Mouse (Mus musculus) lung, postnatal 0 days (tissue): ENCODE measurements around the gene Zfp787. TPM values are rescaled to one million over a fixed set of nuclear protein-coding genes. Genes with fewer than 3 reads are reported as not detected.

Experiments
- ATAC-seq: fragments of 200-750 bp; cut with Nextera tagmentation; 2 replicates; pipeline ENCODE4 v1.8.0; 2017; ENCODE audit warnings: moderate library complexity
- DNase-seq: peaks from one replicate; pipeline ENCODE4 v3.0.0-alpha.2; 2016; ENCODE audit warnings: low spot score
- H3K27ac ChIP-seq: fragments of 300-500 bp; sonication (generic); 2 replicates; pipeline ENCODE4 v1.5.1; 2014; ENCODE audit warnings: antibody characterized with exemption, mild to moderate bottlenecking, low read length, mixed read lengths
- H3K27me3 ChIP-seq: fragments of 300-500 bp; sonication (generic); replicated peaks from 2 replicates; pipeline ENCODE4 v1.6.1; 2014; ENCODE audit warnings: low read length, mixed read lengths; ENCODE audit not compliant: insufficient read depth
- H3K36me3 ChIP-seq: fragments of 300-500 bp; sonication (generic); 2 replicates; pipeline ENCODE4 v1.6.1; 2014; ENCODE audit warnings: low read length, mixed read lengths; ENCODE audit not compliant: insufficient read depth
- H3K4me1 ChIP-seq: fragments of 300-500 bp; sonication (generic); 2 replicates; pipeline ENCODE4 v1.6.1; 2014; ENCODE audit warnings: antibody characterized with exemption, low read depth, low read length, mixed read lengths; ENCODE audit not compliant: insufficient read depth
- H3K4me2 ChIP-seq: fragments of 300-500 bp; sonication (generic); replicated peaks from 2 replicates; pipeline ENCODE4 v1.6.1; 2014; ENCODE audit warnings: low read depth, mild to moderate bottlenecking, low read length, moderate library complexity, mixed read lengths
- H3K4me3 ChIP-seq: fragments of 300-500 bp; sonication (generic); 2 replicates; pipeline ENCODE4 v1.5.1; 2014; ENCODE audit warnings: low read depth, low read length
- H3K9ac ChIP-seq: fragments of 300-500 bp; sonication (generic); replicated peaks from 2 replicates; pipeline ENCODE4 v1.6.1; 2014; ENCODE audit warnings: low read depth, mild to moderate bottlenecking
- H3K9me3 ChIP-seq: fragments of 300-500 bp; sonication (generic); 2 replicates; pipeline ENCODE4 v1.6.1; 2016; ENCODE audit warnings: low read length, mixed read lengths
- CTCF ChIP-seq: IDR thresholded peaks from 2 replicates; pipeline ENCODE4 v1.5.1; 2016; ENCODE audit warnings: antibody characterized with exemption, mild to moderate bottlenecking
- EP300 ChIP-seq: IDR thresholded peaks from 2 replicates; pipeline ENCODE4 v1.6.1; 2016; ENCODE audit warnings: antibody characterized with exemption, mild to moderate bottlenecking, control low read depth
- WGBS: fragments of 180-500 bp; shearing (Covaris S2); extraction: QIAGEN DNeasy Blood & Tissue Kit; methylation state at CpG from one replicate; pipeline ENCODE4 v1.1.7; 2014; 5-methylcytosine and 5-hydroxymethylcytosine counted together
- polyA plus RNA-seq: library from polyadenylated mRNA; unstranded; fragments of >200 nt; fragmentation: Nextera tagmentation; extraction: Ambion mirVana; gene quantifications from 2 replicates; pipeline ENCODE4 v1.2.1, GENCODE M21; 2015

Zfp787 gene
- 29.5 and 47.4 TPM in 2 replicates for polyA plus RNA-seq

DNA sequence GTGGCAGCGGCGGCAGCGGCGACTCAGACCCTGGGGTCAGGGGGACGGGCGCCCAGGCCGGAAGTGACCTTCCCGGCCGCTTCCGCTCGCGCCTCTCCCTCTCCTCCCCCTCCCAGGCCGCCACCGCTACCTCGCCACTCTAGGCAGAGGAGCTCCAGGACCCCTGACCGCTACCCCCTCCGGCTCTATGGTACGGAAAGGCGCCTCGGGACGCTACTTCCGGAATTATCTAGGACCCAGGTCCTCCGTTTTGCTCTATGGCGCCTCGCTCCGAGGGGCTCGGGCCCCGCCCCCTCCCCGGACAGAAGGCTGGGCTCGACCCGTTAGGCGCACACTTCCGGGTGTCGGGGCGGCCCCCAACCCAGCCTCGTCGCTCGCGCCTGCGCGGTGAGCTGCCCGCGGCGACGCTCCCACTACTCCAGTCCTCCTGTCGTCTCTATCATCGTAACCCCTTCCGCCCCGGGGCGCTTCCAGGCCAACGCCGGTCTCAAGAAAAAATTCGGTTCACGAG is at the start of gene Zfp787:
Gene Zfp787 (minus strand): TSS at position 97 of the 511 bp plus-strand sequence.
- Histone ChIP-seq H3K27ac (peak within 1 kb of the TSS; percentile 94), H3K4me1 (peaks cover 19% of the 10 kb centered on the region), H3K36me3 (no peaks in the 10 kb centered on the region), H3K9me3 (no peaks in the 10 kb centered on the region), H3K4me3 (peak within 1 kb of the TSS; percentile 81), H3K27me3 (no peaks in the 10 kb centered on the region), H3K9ac (peak within 1 kb of the TSS; percentile 50), H3K4me2 (peak within 1 kb of the TSS; percentile 83)
- ATAC-seq (peak; percentile 94), DNase-seq (peak; percentile 98)
- WGBS: under 1% methylated on average over 49 of the region's 54 CpGs
- TF ChIP-seq EP300: peak; percentile 71
- TF ChIP-seq CTCF: no peak

DNA sequence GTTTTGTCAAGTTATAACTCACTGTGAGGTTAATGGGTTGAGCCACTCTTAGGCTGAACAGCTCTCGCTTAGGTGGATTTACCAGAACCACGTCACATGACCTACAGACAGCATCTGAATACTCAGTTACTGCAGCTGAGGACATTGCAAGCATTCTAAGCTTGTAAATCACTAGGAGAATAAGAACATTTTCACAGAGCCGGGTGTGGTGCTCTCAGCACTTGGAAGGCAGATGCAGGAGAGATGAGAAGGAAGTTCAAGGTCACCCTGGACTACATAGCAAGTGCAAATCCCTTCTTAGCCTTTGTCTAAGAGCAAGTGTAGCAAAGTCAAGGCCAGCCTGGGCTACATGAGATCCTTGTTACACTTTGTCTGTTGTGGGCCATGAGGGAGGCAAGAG is 48.4 kb upstream of the Zfp787 start:
- Histone ChIP-seq H3K27me3 (no peaks in the 10 kb centered on the region), H3K27ac (no peak overlapping the region), H3K4me3 (no peak overlapping the region), H3K36me3 (no peaks in the 10 kb centered on the region), H3K4me1 (no peaks in the 10 kb centered on the region), H3K9me3 (no peaks in the 10 kb centered on the region), H3K9ac (no peak overlapping the region), H3K4me2 (no peak overlapping the region)
- DNase-seq: no peak
- WGBS: 71% methylated on average over 3 of the region's 3 CpGs
- TF ChIP-seq CTCF (no peak), EP300 (no peak)
- ATAC-seq: no peak

DNA sequence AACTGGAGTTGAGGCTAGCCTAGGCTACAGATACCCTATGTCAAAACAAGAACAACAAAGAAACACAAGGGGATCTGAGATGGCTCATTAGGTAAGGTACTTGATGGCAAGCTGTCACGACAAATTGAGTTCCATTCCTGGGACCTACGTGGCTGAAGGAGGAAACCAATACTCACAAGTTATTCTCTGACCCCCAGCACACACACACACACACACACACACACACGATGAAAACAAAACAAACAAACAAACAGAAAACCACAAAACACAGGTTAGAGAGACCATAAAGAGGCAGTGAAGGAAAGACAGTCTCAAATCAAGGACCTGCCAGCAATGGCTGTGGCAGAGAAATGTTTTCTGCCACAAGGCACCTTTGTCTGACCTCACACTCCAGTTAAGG is 41.0 kb upstream of the Zfp787 start, which contains the start of gene Galp:
Gene Galp (plus strand): TSS at position 301 of the 400 bp plus-strand sequence.
- 57% methylated on average over 3 of the region's 3 CpGs for WGBS

DNA sequence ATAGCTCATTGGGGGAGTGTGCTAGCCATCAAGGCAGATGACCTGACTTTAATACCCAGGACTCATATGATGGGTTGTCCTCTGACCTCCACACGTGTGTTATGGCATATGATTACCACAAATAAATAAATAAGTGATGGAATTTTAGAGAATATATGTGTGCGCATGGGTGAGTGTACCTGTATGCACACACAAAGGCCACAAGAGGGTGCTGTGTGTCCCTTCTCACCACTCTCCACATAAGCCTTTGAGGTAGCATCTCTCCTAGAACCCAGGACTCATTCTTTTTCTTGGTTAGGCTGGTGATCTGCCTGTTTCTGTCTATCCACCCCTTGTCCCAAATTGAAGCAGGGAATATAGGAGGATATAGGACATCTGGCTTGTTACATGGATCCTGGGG is 40.0 kb upstream of the Zfp787 start:
- TF ChIP-seq CTCF (peak; percentile 42), EP300 (no peak)
- no peak overlapping the region for H3K4me3 ChIP-seq
- H3K36me3 ChIP-seq: no peaks in the 10 kb centered on the region
- no peaks in the 10 kb centered on the region for H3K27me3 ChIP-seq
- no peaks in the 10 kb centered on the region for H3K4me1 ChIP-seq
- H3K9ac ChIP-seq: no peak overlapping the region
- H3K27ac ChIP-seq: no peak overlapping the region
- ATAC-seq: no peak
- no peaks in the 10 kb centered on the region for H3K9me3 ChIP-seq
- H3K4me2 ChIP-seq: no peak overlapping the region
- 46% methylated on average over 2 of the region's 2 CpGs for WGBS
- no peak for DNase-seq

More for the DNA sequence above, 41.0 kb upstream of the Zfp787 start, which contains the start of gene Galp:
- TF ChIP-seq CTCF: no peak
- no peak for TF ChIP-seq EP300
- Histone ChIP-seq H3K4me3 (no peak within 1 kb of the TSS), H3K9me3 (no peaks in the 10 kb centered on the region), H3K27me3 (no peaks in the 10 kb centered on the region), H3K4me1 (no peaks in the 10 kb centered on the region), H3K4me2 (no peak within 1 kb of the TSS), H3K36me3 (no peaks in the 10 kb centered on the region), H3K9ac (no peak within 1 kb of the TSS), H3K27ac (no peak within 1 kb of the TSS)
- DNase-seq (no peak), ATAC-seq (no peak)

DNA sequence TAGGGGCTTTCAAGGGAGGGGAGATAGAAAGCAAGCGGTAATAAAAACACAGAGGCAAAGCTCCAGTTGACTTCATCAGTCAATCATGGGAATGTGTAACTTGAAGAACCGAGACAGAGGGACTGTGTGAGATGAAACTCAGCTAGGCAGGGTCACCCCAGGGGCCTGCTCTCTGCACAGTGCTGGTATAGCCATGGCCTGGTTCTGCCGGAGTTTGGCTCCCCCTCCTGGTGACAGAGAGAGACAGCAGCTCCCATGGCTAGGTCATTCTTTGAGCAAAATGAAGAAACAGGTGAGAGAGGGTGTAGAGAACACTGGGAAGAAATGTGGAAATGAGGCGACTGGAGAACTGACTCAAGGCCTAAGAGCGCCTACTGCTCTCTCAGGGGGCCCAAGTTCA is 38.3 kb upstream of the Zfp787 start:
- DNase-seq (peak; percentile 52), ATAC-seq (peak; percentile 80)
- H3K9me3 ChIP-seq: no peaks in the 10 kb centered on the region
- H3K36me3 ChIP-seq: 0 out of 2 replicates have a peak, but pooled peaks cover 7% of the 10 kb centered on the region
- 20% methylated on average over 5 of the region's 5 CpGs for WGBS
- H3K4me3 ChIP-seq: no peak overlapping the region
- no peaks in the 10 kb centered on the region for H3K27me3 ChIP-seq
- H3K27ac ChIP-seq: no peak overlapping the region
- no peaks in the 10 kb centered on the region for H3K4me1 ChIP-seq
- no peak overlapping the region for H3K4me2 ChIP-seq
- H3K9ac ChIP-seq: no peak overlapping the region
- peak; percentile 91 for TF ChIP-seq CTCF
- no peak for TF ChIP-seq EP300

DNA sequence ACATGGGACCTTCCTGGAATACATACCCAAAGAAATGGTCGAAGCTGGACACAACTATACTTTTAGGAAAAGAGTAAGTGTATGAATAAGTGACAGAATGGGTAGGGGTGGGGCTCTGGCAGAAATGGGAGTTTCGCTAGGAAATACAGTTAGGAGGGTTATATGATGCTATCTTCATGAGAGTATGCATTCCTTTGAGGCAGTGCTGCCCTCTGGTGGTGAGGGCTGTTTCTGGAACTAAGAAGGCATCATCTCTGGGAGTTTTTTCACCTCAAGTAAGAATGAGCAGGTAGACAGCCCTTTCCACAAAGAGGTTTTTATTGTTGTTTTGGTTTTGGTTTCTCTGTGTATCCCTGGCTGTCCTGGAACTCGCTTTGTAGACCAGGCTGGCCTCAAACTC is 35.6 kb upstream of the Zfp787 start:
- no peak overlapping the region for H3K9ac ChIP-seq
- no peaks in the 10 kb centered on the region for H3K4me1 ChIP-seq
- DNase-seq: peak; percentile 77
- H3K27me3 ChIP-seq: no peaks in the 10 kb centered on the region
- H3K9me3 ChIP-seq: no peaks in the 10 kb centered on the region
- whole genome bisulfite sequencing: 23% methylated on average over 3 of the region's 3 CpGs
- TF ChIP-seq CTCF (peak; percentile 85), EP300 (no peak)
- peak; percentile 48 for ATAC-seq
- no peak overlapping the region for H3K4me2 ChIP-seq
- no peak overlapping the region for H3K27ac ChIP-seq
- H3K36me3 ChIP-seq: 0 out of 2 replicates have a peak, but pooled peaks cover 11% of the 10 kb centered on the region
- H3K4me3 ChIP-seq: no peak overlapping the region
